Mouse (Mus musculus) intestine, embryonic 15.5 days (tissue): ENCODE results near the gene Mrgprh. TPM values are rescaled to one million over a fixed set of nuclear protein-coding genes. Genes with fewer than 3 reads are reported as not detected.

Experiments used
- polyA plus RNA-seq: library from polyadenylated mRNA; unstranded; fragments of >200 nt; fragmentation: Nextera tagmentation; extraction: Ambion mirVana; gene quantifications from 2 replicates; pipeline ENCODE4 v1.2.1, GENCODE M21; 2015

Gene Mrgprh
- polyA plus RNA-seq, 1 experiment from 2014 or later = not detected

Other genes with a start within 250 kb of the Mrgprh start
- 0.40 and 0.51 TPM in 2 replicates for gene Slc22a1, start 200.2 kb upstream of the Mrgprh start, polyA plus RNA-seq
- gene Igf2r, start 106.4 kb upstream of the Mrgprh start, polyA plus RNA-seq = 37.5 and 38.9 TPM in 2 replicates
- 0.38 and 0.40 TPM in 2 replicates for gene Mas1, start 7.9 kb upstream of the Mrgprh start, polyA plus RNA-seq
- 0.62 and 0.90 TPM in 2 replicates for gene Pnldc1, start 34.2 kb downstream of the Mrgprh start, polyA plus RNA-seq
- gene Tcp1, start 39.7 kb downstream of the Mrgprh start, polyA plus RNA-seq = 369 and 437 TPM in 2 replicates
- gene Mrpl18, start 40.3 kb downstream of the Mrgprh start, polyA plus RNA-seq = 173 and 181 TPM in 2 replicates
- gene Acat3, start 64.6 kb downstream of the Mrgprh start, polyA plus RNA-seq = 0.88 and 1.6 TPM in 2 replicates
- gene Acat2, start 84.7 kb downstream of the Mrgprh start, polyA plus RNA-seq = 230 and 240 TPM in 2 replicates
- gene Wtap, start 118.1 kb downstream of the Mrgprh start, polyA plus RNA-seq = 109 and 120 TPM in 2 replicates
- gene Sod2, start 130.8 kb downstream of the Mrgprh start, polyA plus RNA-seq = 163 and 167 TPM in 2 replicates
- gene Gpr31b, start 176.3 kb downstream of the Mrgprh start, polyA plus RNA-seq = 0.16 TPM in 1 of 2 replicates, not detected in the other
- 0.16 TPM in 1 of 2 replicates, not detected in the other for gene Tcp10b, start 185.1 kb downstream of the Mrgprh start, polyA plus RNA-seq